Comparison of ENCODE assay signal across 9 mouse cellular contexts in the genomic region with DNA sequence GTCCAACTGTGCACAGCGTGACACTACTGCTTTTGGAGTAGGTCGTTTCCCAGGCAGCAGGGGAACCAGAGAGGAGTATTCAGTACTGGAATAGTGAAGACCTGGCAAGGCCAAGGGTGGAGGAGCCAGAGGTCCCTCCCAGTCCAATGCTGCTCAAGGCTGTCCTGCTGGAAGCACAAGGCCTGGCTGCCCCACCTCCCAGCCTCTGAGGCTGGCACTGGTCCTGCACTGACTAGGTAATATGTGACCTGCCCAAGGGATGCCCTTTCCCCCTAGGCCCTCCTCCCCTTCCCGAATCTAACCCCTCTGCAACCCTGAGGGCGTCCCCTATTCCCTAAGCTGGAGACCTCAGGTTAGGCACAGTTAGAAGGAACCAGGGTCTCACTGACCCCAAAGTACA. TPM values are rescaled to one million over a fixed set of nuclear protein-coding genes. Genes with fewer than 3 reads are reported as not detected.
DNase-seq lines count a peak whose midpoint lies in the region; ATAC-seq and TF ChIP-seq lines count a peak whose summit lies in the region.
"Had no signal": no experiment of that assay in that cellular context is flagged by ENCODE, and none has a peak within 500 bp of the region (broad histone marks: within the 10 kb centered on the region; RNA-seq: fewer than 3 reads in every experiment).

No protein-coding gene starts in this region.

- peak; percentile 39 for DNase-seq in ovary, postnatal 36 days (ENCODE audit: low spot score)
- no peak for DNase-seq in ovary, postnatal 10 days (ENCODE audit: low spot score)
- no peak for DNase-seq in forebrain, embryonic 14.5 days (ENCODE audit: low spot score)
- DNase-seq in kidney, postnatal 0 days (ENCODE audit: low spot score), result no peak
- DNase-seq in frontal cortex, postnatal 14 days (ENCODE audit: low spot score in 2 of 2), result no peak
- no peak for DNase-seq in thymus, postnatal 25 days
- DNase-seq: retina, postnatal 1 day had no signal

- H3K4me3 ChIP-seq in forebrain, embryonic 14.5 days (ENCODE audit: low read depth, low read length), result peak overlapping the region; percentile 55
- no peak overlapping the region for H3K4me3 ChIP-seq in kidney, postnatal 0 days (replicated peaks; ENCODE audit: low read depth, low read length)
- H3K4me3 ChIP-seq in stomach, embryonic 14.5 days (ENCODE audit: low read depth, low read length), result peak overlapping the region; percentile 53

- H3K9ac ChIP-seq in forebrain, embryonic 14.5 days (ENCODE audit: low read length), result peak overlapping the region; percentile 87
- no peak overlapping the region for H3K9ac ChIP-seq in kidney, postnatal 0 days (ENCODE audit: low read depth, low read length)
- H3K9ac ChIP-seq in stomach, embryonic 14.5 days (replicated peaks; ENCODE audit: low read depth, low read length), result no peak overlapping the region

- TF ChIP-seq CTCF in kidney, postnatal 0 days (IDR thresholded peaks at IDR 0.05; ENCODE audit: low read depth), result no peak

- peaks cover 55% of the 10 kb centered on the region for H3K4me1 ChIP-seq in forebrain, embryonic 14.5 days (ENCODE audit: control insufficient read depth, insufficient read depth, low read length)
- H3K4me1 ChIP-seq in kidney, postnatal 0 days (replicated peaks; ENCODE audit: insufficient read depth, low read length), result peaks cover 36% of the 10 kb centered on the region
- peaks cover 52% of the 10 kb centered on the region for H3K4me1 ChIP-seq in stomach, embryonic 14.5 days (ENCODE audit: control insufficient read depth, insufficient read depth, low read length)

- no peak for ATAC-seq in forebrain, embryonic 14.5 days
- ATAC-seq in kidney, postnatal 0 days (replicated peaks; ENCODE audit: low FRiP score, low read depth), result no peak
- no peak for ATAC-seq in stomach, embryonic 14.5 days (ENCODE audit: insufficient number of reproducible peaks, insufficient read depth, low FRiP score, low read depth)
- no peak for ATAC-seq in granulocyte monocyte progenitor cell, adult 5-6 weeks (replicated peaks; ENCODE audit: poor library complexity, severe bottlenecking)

- peaks cover 3% of the 10 kb centered on the region; the same call in 1 of the 2 replicates for H3K27me3 ChIP-seq in forebrain, embryonic 14.5 days (replicated peaks; ENCODE audit: control insufficient read depth, insufficient read depth, low read length)
- no peaks in the 10 kb centered on the region for H3K27me3 ChIP-seq in kidney, postnatal 0 days (ENCODE audit: insufficient read depth, low read length)
- no peaks in the 10 kb centered on the region for H3K27me3 ChIP-seq in stomach, embryonic 14.5 days (ENCODE audit: control insufficient read depth, insufficient read depth, low read length)

- WGBS in forebrain, embryonic 14.5 days, result 48% methylated on average over 4 of the region's 4 CpGs
- 51% methylated on average over 4 of the region's 4 CpGs for WGBS in kidney, postnatal 0 days
- WGBS in stomach, embryonic 14.5 days, result 40% methylated on average over 4 of the region's 4 CpGs

- peak overlapping the region; percentile 74 for H3K4me2 ChIP-seq in forebrain, embryonic 14.5 days (ENCODE audit: low read length)
- peak overlapping the region; percentile 82 for H3K4me2 ChIP-seq in kidney, postnatal 0 days (ENCODE audit: low read length)
- peak overlapping the region; percentile 78 for H3K4me2 ChIP-seq in stomach, embryonic 14.5 days (replicated peaks; ENCODE audit: low read depth, low read length)

- no peaks in the 10 kb centered on the region for H3K9me3 ChIP-seq in forebrain, embryonic 14.5 days (replicated peaks; ENCODE audit: control insufficient read depth, low read length)
- H3K9me3 ChIP-seq in kidney, postnatal 0 days (replicated peaks; ENCODE audit: low read length), result no peaks in the 10 kb centered on the region
- H3K9me3 ChIP-seq in stomach, embryonic 14.5 days (ENCODE audit: control insufficient read depth, low read depth, low read length), result no peaks in the 10 kb centered on the region

- H3K36me3 ChIP-seq in forebrain, embryonic 14.5 days (ENCODE audit: control insufficient read depth, insufficient read depth, low read length), result no peaks in the 10 kb centered on the region
- H3K36me3 ChIP-seq in kidney, postnatal 0 days (ENCODE audit: insufficient read depth, low read length), result no peaks in the 10 kb centered on the region
- no peaks in the 10 kb centered on the region for H3K36me3 ChIP-seq in stomach, embryonic 14.5 days (ENCODE audit: control insufficient read depth, insufficient read depth, low read length)

- H3K27ac ChIP-seq in forebrain, embryonic 14.5 days (ENCODE audit: low read depth, low read length), result no peak overlapping the region; the same call in 1 of the 2 replicates
- no peak overlapping the region for H3K27ac ChIP-seq in kidney, postnatal 0 days
- H3K27ac ChIP-seq in stomach, embryonic 14.5 days (ENCODE audit: low read length), result peak overlapping the region; percentile 1; the same call in 1 of the 2 replicates

RNA-seq across cellular contexts. Expression of gene Tcf20, which starts 25.1 kb away (rescaled TPM):
- 17.1 and 17.4 TPM in 2 replicates for polyA plus RNA-seq in forebrain, embryonic 14.5 days (2014; fragmentation: Nextera tagmentation; extraction: Ambion mirVana)
- polyA plus RNA-seq in kidney, postnatal 0 days (2015; fragmentation: Nextera tagmentation; extraction: Ambion mirVana), result 5.6 and 5.8 TPM in 2 replicates
- polyA plus RNA-seq in stomach, embryonic 14.5 days (2014; fragmentation: Nextera tagmentation; extraction: Ambion mirVana), result 15.0 and 15.5 TPM in 2 replicates
- total RNA-seq in granulocyte monocyte progenitor cell, adult 5-6 weeks (2014; fragmentation: Nextera tagmentation), result 52.2 and 56.9 TPM in 2 replicates
- total RNA-seq in granulocyte monocyte progenitor cell, adult 5-6 weeks (2017), result 76.8 and 81.2 TPM in 2 replicates
